Mouse (Mus musculus) stomach, embryonic 14.5 days (tissue): ENCODE measurements around the gene Ptprg. TPM values are rescaled to one million over a fixed set of nuclear protein-coding genes. Genes with fewer than 3 reads are reported as not detected.

Source experiments
- ATAC-seq: fragments of 200-750 bp; cut with Nextera tagmentation; 2 replicates; pipeline ENCODE4 v1.8.0; 2017; ENCODE audit warnings: low read depth, moderate TSS enrichment; ENCODE audit not compliant: insufficient number of reproducible peaks, insufficient read depth, low FRiP score
- H3K27ac ChIP-seq: fragments of 300-500 bp; sonication (generic); 2 replicates; pipeline ENCODE4 v1.5.1; 2014; ENCODE audit warnings: mild to moderate bottlenecking, low read length, moderate library complexity, mixed read lengths
- H3K27me3 ChIP-seq: fragments of 300-500 bp; sonication (generic); 2 replicates; pipeline ENCODE4 v1.6.1; 2014; ENCODE audit warnings: low read length, control low read depth, mixed read lengths; ENCODE audit not compliant: control insufficient read depth, insufficient read depth
- H3K36me3 ChIP-seq: fragments of 300-500 bp; sonication (generic); 2 replicates; pipeline ENCODE4 v1.6.1; 2014; ENCODE audit warnings: mild to moderate bottlenecking, control low read depth, low read length, moderate library complexity, mixed read lengths; ENCODE audit not compliant: control insufficient read depth, insufficient read depth
- H3K4me1 ChIP-seq: fragments of 300-500 bp; sonication (generic); 2 replicates; pipeline ENCODE4 v1.6.1; 2014; ENCODE audit warnings: low read length, control low read depth, mixed read lengths; ENCODE audit not compliant: control insufficient read depth, insufficient read depth
- H3K4me2 ChIP-seq: fragments of 300-500 bp; sonication (generic); replicated peaks from 2 replicates; pipeline ENCODE4 v1.6.1; 2014; ENCODE audit warnings: low read depth, low read length, control low read depth
- H3K4me3 ChIP-seq: fragments of 300-500 bp; sonication (generic); 2 replicates; pipeline ENCODE4 v1.5.1; 2014; ENCODE audit warnings: low read depth, low read length, control low read depth
- H3K9ac ChIP-seq: fragments of 300-500 bp; sonication (generic); replicated peaks from 2 replicates; pipeline ENCODE4 v1.6.1; 2014; ENCODE audit warnings: low read depth, mild to moderate bottlenecking, control low read depth, low read length, moderate library complexity, mixed read lengths
- H3K9me3 ChIP-seq: fragments of 300-500 bp; sonication (generic); 2 replicates; pipeline ENCODE4 v1.6.1; 2016; ENCODE audit warnings: low read depth, low read length, control low read depth; ENCODE audit not compliant: control insufficient read depth
- WGBS: fragments of 180-500 bp; shearing (Covaris S2); extraction: QIAGEN DNeasy Blood & Tissue Kit; methylation state at CpG from one replicate; pipeline ENCODE4 v1.1.7; 2014; 5-methylcytosine and 5-hydroxymethylcytosine counted together
- polyA plus RNA-seq: library from polyadenylated mRNA; unstranded; fragments of >200 nt; fragmentation: Nextera tagmentation; extraction: Ambion mirVana; gene quantifications from 2 replicates; pipeline ENCODE4 v1.2.1, GENCODE M21; 2014

Gene Ptprg
- polyA plus RNA-seq, 1 experiment from 2014 or later = 31.3 TPM

- Histone ChIP-seq H3K4me3 (no peak overlapping the region), H3K36me3 (no peaks in the 10 kb centered on the region), H3K9ac (no peak overlapping the region), H3K4me2 (no peak overlapping the region), H3K27ac (no peak overlapping the region), H3K4me1 (no peaks in the 10 kb centered on the region), H3K9me3 (no peaks in the 10 kb centered on the region), H3K27me3 (no peaks in the 10 kb centered on the region)
- 75% methylated on average over 9 of the region's 9 CpGs for WGBS
- ATAC-seq = no peak
Measured at GRCm38 (mm10) chr14:11983031-11983430, 429.7 kb downstream of the Ptprg start.

DNA sequence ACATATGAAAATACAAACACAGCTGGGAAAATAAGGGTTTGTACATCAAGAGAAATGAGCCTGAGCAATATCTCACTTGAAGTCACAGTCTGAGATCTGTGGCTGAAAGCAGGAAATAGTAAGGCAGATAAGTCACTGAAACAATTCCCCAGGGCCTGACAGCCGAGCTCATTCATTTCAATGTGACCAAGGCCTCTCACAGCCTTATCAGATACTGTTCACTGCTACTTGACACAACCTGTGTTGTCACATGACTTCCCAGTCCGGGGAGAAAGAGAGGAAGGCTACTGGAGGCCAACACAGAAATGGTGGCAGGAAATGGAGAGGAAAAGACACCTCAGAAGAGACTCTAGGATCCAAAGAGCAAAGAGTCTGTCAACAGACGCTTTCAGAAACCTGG lies 430.8 kb downstream of the Ptprg start:
- H3K36me3 ChIP-seq = no peaks in the 10 kb centered on the region
- WGBS = 53% methylated on average over 3 of the region's 3 CpGs
- H3K9me3 ChIP-seq = no peaks in the 10 kb centered on the region
- H3K4me2 ChIP-seq = no peak overlapping the region
- no peak overlapping the region for H3K4me3 ChIP-seq
- no peak overlapping the region for H3K9ac ChIP-seq
- H3K27ac ChIP-seq = no peak overlapping the region
- ATAC-seq = no peak
- H3K4me1 ChIP-seq = 0 out of 2 replicates have a peak, but pooled peaks cover 2% of the 10 kb centered on the region
- H3K27me3 ChIP-seq = no peaks in the 10 kb centered on the region

GRCm38 (mm10) chr14:11988975-11989374 lies 435.6 kb downstream of the Ptprg start:
- ATAC-seq = no peak
- no peak overlapping the region for H3K27ac ChIP-seq
- no peaks in the 10 kb centered on the region for H3K9me3 ChIP-seq
- no peak overlapping the region for H3K9ac ChIP-seq
- H3K4me1 ChIP-seq = 0 out of 2 replicates have a peak, but pooled peaks cover 2% of the 10 kb centered on the region
- H3K4me3 ChIP-seq = no peak overlapping the region
- H3K36me3 ChIP-seq = no peaks in the 10 kb centered on the region
- H3K27me3 ChIP-seq = no peaks in the 10 kb centered on the region
- H3K4me2 ChIP-seq = no peak overlapping the region
- 43% methylated on average over 2 of the region's 2 CpGs for WGBS

GRCm38 (mm10) chr14:11991151-11991550 lies 437.8 kb downstream of the Ptprg start:
- Histone ChIP-seq H3K9ac (no peak overlapping the region), H3K27me3 (no peaks in the 10 kb centered on the region), H3K9me3 (no peaks in the 10 kb centered on the region), H3K4me3 (no peak overlapping the region), H3K4me2 (no peak overlapping the region), H3K4me1 (0 out of 2 replicates have a peak, but pooled peaks cover 2% of the 10 kb centered on the region), H3K27ac (no peak overlapping the region), H3K36me3 (no peaks in the 10 kb centered on the region)
- 43% methylated on average over 2 of the region's 2 CpGs for WGBS
- no peak for ATAC-seq

- H3K36me3 ChIP-seq = no peaks in the 10 kb centered on the region
- H3K27ac ChIP-seq = no peak overlapping the region
- no peaks in the 10 kb centered on the region for H3K27me3 ChIP-seq
- no peak overlapping the region for H3K4me2 ChIP-seq
- no peak overlapping the region for H3K9ac ChIP-seq
- no peak overlapping the region for H3K4me3 ChIP-seq
- WGBS = 69% methylated on average over 4 of the region's 4 CpGs
- 0 out of 2 replicates have a peak, but pooled peaks cover 2% of the 10 kb centered on the region for H3K4me1 ChIP-seq
- no peak for ATAC-seq
- no peaks in the 10 kb centered on the region for H3K9me3 ChIP-seq
Measured at GRCm38 (mm10) chr14:11992111-11992510, 438.8 kb downstream of the Ptprg start.

DNA sequence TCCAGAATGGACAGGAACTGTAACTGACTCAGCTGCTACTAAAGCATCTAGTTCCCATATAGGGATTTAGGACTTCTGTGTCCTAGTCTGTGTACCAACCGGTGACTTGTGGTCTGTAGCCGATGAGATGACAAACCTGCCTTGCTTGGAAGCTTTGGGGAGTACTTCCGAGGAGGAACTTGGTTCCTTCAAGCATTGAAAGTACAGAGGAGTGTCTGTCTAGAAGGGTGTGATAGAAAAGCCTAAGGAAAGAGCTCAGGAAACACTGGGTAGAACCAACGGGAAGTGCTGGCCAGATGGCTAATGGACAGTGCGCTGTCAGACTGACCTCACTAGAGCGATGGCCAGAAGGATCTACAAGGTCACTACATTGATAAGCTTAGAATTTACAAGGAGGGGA lies 439.2 kb downstream of the Ptprg start:
- H3K9me3 ChIP-seq = no peaks in the 10 kb centered on the region
- 0 out of 2 replicates have a peak, but pooled peaks cover 2% of the 10 kb centered on the region for H3K4me1 ChIP-seq
- no peaks in the 10 kb centered on the region for H3K27me3 ChIP-seq
- H3K4me2 ChIP-seq = no peak overlapping the region
- 90% methylated on average over 6 of the region's 6 CpGs for WGBS
- no peaks in the 10 kb centered on the region for H3K36me3 ChIP-seq
- H3K27ac ChIP-seq = no peak overlapping the region
- no peak overlapping the region for H3K4me3 ChIP-seq
- ATAC-seq = no peak
- H3K9ac ChIP-seq = no peak overlapping the region

- WGBS = 58% methylated on average over 6 of the region's 6 CpGs
- Histone ChIP-seq H3K4me2 (no peak overlapping the region), H3K4me3 (no peak overlapping the region), H3K27me3 (no peaks in the 10 kb centered on the region), H3K36me3 (no peaks in the 10 kb centered on the region), H3K9ac (no peak overlapping the region), H3K4me1 (no peaks in the 10 kb centered on the region), H3K27ac (no peak overlapping the region), H3K9me3 (no peaks in the 10 kb centered on the region)
- ATAC-seq = no peak
Measured at GRCm38 (mm10) chr14:11997555-11997954, 444.2 kb downstream of the Ptprg start.

GRCm38 (mm10) chr14:11998464-11998863 lies 445.1 kb downstream of the Ptprg start:
- no peak overlapping the region for H3K4me3 ChIP-seq
- WGBS = 56% methylated on average over 4 of the region's 4 CpGs
- H3K36me3 ChIP-seq = no peaks in the 10 kb centered on the region
- no peaks in the 10 kb centered on the region for H3K4me1 ChIP-seq
- H3K27me3 ChIP-seq = no peaks in the 10 kb centered on the region
- no peak overlapping the region for H3K4me2 ChIP-seq
- H3K27ac ChIP-seq = no peak overlapping the region
- no peak overlapping the region for H3K9ac ChIP-seq
- H3K9me3 ChIP-seq = no peaks in the 10 kb centered on the region
- ATAC-seq = no peak

- no peaks in the 10 kb centered on the region for H3K9me3 ChIP-seq
- no peak for ATAC-seq
Measured at GRCm38 (mm10) chr14:12004061-12004460, 450.7 kb downstream of the Ptprg start.

More at GRCm38 (mm10) chr14:12004061-12004460, 450.7 kb downstream of the Ptprg start:
- no peak overlapping the region for H3K4me2 ChIP-seq
- H3K27me3 ChIP-seq = no peaks in the 10 kb centered on the region
- H3K36me3 ChIP-seq = no peaks in the 10 kb centered on the region
- H3K4me3 ChIP-seq = no peak overlapping the region
- 77% methylated on average over 4 of the region's 4 CpGs for WGBS
- H3K27ac ChIP-seq = no peak overlapping the region
- H3K9ac ChIP-seq = no peak overlapping the region
- H3K4me1 ChIP-seq = no peaks in the 10 kb centered on the region
